Mouse (Mus musculus) v-Abl transformed pro-B cells (cell line): ENCODE measurements around the gene Mad2l1bp.

Experiments
- in situ Hi-C, 2 experiments: fragments of 400-800 bp; cut with MboI; formaldehyde crosslinking; loops; one replicate each; pipeline ENCODE4 v1.15.1; 2025; ENCODE audit not compliant: unreplicated experiment in 2 of 2

Mad2l1bp gene

GRCm38 (mm10) chr17:46152847-46153782, at the start of gene Mad2l1bp:
Mad2l1bp (minus strand) TSS chr17:46153553.
- in situ Hi-C loops, result no loop called here

- in situ Hi-C loops, result loop anchor here in 1 of 2 experiments (25.0 kb wide), 1 partner anchor 734 kb away; no protein-coding TSS in a partner anchor
Observed at GRCm38 (mm10) chr17:46203078-46203477, 49.7 kb upstream of the Mad2l1bp start.

GRCm38 (mm10) chr17:46202421-46203071, 49.2 kb upstream of the Mad2l1bp start, which contains the start of the genes Polh and Xpo5:
Polh (minus strand) TSS chr17:46202645.
Xpo5 (plus strand) TSS chr17:46202782.
- in situ Hi-C loops, result loop anchor here in 1 of 2 experiments (25.0 kb wide), 1 partner anchor 735 kb away; no protein-coding TSS in a partner anchor

- in situ Hi-C loops, result loop anchor here in 1 of 2 experiments (25.0 kb wide), 1 partner anchor 736 kb away; no protein-coding TSS in a partner anchor
Observed at GRCm38 (mm10) chr17:46201151-46201550, 47.8 kb upstream of the Mad2l1bp start.

GRCm38 (mm10) chr17:46188829-46189228, 35.5 kb upstream of the Mad2l1bp start:
- in situ Hi-C loops, result no loop called here

GRCm38 (mm10) chr17:46182273-46182672, 28.9 kb upstream of the Mad2l1bp start:
- in situ Hi-C loops, result loop anchor here in 1 of 2 experiments (5.0 kb wide), 2 partner anchors 330 to 450 kb away; partner anchors contain the start of gene 1600014C23Rik

- in situ Hi-C loops, result no loop called here
Observed at GRCm38 (mm10) chr17:46170538-46170937, 17.2 kb upstream of the Mad2l1bp start.

GRCm38 (mm10) chr17:46168768-46169167, 15.4 kb upstream of the Mad2l1bp start:
- in situ Hi-C loops, result loop anchor here in 1 of 2 experiments (5.0 kb wide), 1 partner anchor 436 kb away; the partner anchor contains the start of gene 1600014C23Rik

- in situ Hi-C loops, result loop anchor here in 1 of 2 experiments (5.0 kb wide), 1 partner anchor 436 kb away; the partner anchor contains the start of gene 1600014C23Rik
Observed at GRCm38 (mm10) chr17:46168318-46168717, 15.0 kb upstream of the Mad2l1bp start.

GRCm38 (mm10) chr17:46167014-46167413, 13.7 kb upstream of the Mad2l1bp start:
- in situ Hi-C loops, result loop anchor here in 1 of 2 experiments (5.0 kb wide), 1 partner anchor 435 kb away; the partner anchor contains the start of gene 1600014C23Rik

- in situ Hi-C loops, result loop anchor here in 1 of 2 experiments (5.0 kb wide), 1 partner anchor 434 kb away; the partner anchor contains the start of gene 1600014C23Rik
Observed at GRCm38 (mm10) chr17:46166270-46166669, 12.9 kb upstream of the Mad2l1bp start.

GRCm38 (mm10) chr17:46165460-46165859, 12.1 kb upstream of the Mad2l1bp start:
- in situ Hi-C loops, result loop anchor here in 1 of 2 experiments (5.0 kb wide), 1 partner anchor 433 kb away; the partner anchor contains the start of gene 1600014C23Rik

- in situ Hi-C loops, result loop anchor here in 1 of 2 experiments (5.0 kb wide), 1 partner anchor 432 kb away; the partner anchor contains the start of gene 1600014C23Rik
Observed at GRCm38 (mm10) chr17:46164791-46165190, 11.4 kb upstream of the Mad2l1bp start.

GRCm38 (mm10) chr17:46164301-46164700, 10.9 kb upstream of the Mad2l1bp start:
- in situ Hi-C loops, result no loop called here

GRCm38 (mm10) chr17:46162951-46163421, 9.6 kb upstream of the Mad2l1bp start:
- in situ Hi-C loops, result no loop called here

- in situ Hi-C loops, result no loop called here
Observed at GRCm38 (mm10) chr17:46162551-46162950, 9.2 kb upstream of the Mad2l1bp start.

- in situ Hi-C loops, result no loop called here
Observed at GRCm38 (mm10) chr17:46161710-46162109, 8.4 kb upstream of the Mad2l1bp start.

- in situ Hi-C loops, result no loop called here
Observed at GRCm38 (mm10) chr17:46161179-46161578, 7.8 kb upstream of the Mad2l1bp start.

- in situ Hi-C loops, result no loop called here
Observed at GRCm38 (mm10) chr17:46160686-46161085, 7.3 kb upstream of the Mad2l1bp start, which contains the start of gene Gtpbp2. Gtpbp2 (plus strand) TSS chr17:46161032.

GRCm38 (mm10) chr17:46160090-46160662, 6.8 kb upstream of the Mad2l1bp start:
- in situ Hi-C loops, result no loop called here
